Mouse (Mus musculus) G1E (cell line): ENCODE results near the gene Map1b.

Experiments
- CTCF ChIP-seq: IDR thresholded peaks from 2 replicates; pipeline ENCODE4 v1.5.1; 2012; ENCODE audit warnings: low read depth, low read length, inconsistent platforms, mixed read lengths
- GATA1 ChIP-seq: IDR thresholded peaks from 2 replicates; pipeline ENCODE4 v1.6.1; 2012; ENCODE audit warnings: borderline replicate concordance, low read length, inconsistent platforms, mixed read lengths
- POLR2AphosphoS5 ChIP-seq: IDR thresholded peaks from 2 replicates; pipeline ENCODE4 v1.6.1; 2012; ENCODE audit warnings: low read depth, low read length, inconsistent platforms; ENCODE audit not compliant: insufficient replicate concordance
- TAL1 ChIP-seq: conservative IDR thresholded peaks from 2 replicates; pipeline ENCODE4 v1.6.1; 2012; ENCODE audit warnings: low read depth, low read length, inconsistent platforms, mixed read lengths

DNA sequence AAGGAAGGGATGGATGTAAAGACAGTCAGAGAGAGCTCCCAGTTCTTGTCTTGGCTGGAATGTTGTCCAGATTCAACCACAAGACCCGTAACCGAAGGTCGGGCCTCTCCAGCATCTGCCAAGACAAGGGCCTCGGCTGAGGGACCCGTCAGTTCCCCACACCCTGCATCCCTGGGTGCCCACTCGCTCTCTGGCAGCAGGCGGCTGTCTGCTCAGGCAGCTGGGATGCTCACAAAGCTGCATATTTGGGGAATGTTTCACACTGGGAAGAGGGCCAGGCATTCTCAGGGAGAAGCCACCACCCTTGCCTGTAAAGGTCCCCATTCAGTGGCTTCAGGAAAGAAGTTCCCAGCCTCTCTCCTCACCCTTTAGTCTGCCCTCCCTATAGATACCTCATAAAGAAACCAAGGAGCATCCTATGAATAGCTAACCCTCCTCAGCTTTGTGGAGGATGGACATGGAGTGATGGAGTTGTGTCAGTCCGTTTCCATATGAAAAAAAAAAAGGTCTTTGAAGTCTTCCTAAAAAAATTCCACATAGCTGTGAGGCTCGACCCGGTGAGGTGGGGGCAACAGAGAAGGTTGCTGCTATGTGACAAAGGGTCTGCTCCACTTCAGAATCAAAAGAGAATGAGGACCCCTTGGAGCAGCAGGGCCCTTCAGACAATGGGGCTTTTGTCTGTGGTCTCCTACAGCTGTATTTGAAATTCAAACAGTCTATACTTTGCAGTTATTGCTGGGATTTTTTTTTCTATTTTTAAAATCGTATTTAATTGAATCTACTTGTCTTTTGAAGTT, 68.7 kb downstream of the Map1b start:
- TF ChIP-seq CTCF (no peak), GATA1 (no peak), POLR2AphosphoS5 (no peak), TAL1 (no peak)
